Mouse (Mus musculus): ENCODE measurements around the gene Gm20422. TPM values are rescaled to one million over a fixed set of nuclear protein-coding genes. Genes with fewer than 3 reads are reported as not detected.

Gene Gm20422
- polyA plus RNA-seq, 1 experiment from 2014 or later, result 0.62 TPM

DNA sequence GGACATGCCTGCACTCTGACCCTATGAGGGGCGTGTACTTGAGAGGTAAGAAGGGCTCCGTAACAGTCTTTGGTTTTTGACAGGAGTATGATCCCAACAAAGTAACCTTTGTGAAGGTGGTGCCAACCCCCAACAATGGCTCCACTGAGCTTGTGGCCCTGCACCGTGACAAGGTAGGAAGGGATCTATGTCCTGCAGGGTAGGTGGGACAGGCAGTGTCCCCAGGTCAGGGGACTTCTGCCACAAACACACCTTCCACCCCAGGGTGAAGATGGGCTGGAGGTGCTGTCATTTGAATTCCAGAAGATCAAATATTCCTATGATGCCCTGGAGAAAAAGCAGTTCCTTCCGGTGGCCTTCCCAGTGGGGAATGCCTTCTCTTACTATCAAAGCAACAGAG is 19.0 kb upstream of the Gm20422 start:
- Histone ChIP-seq H3K9me3 (replicated peaks) (no peaks in the 10 kb centered on the region), H3K4me1 (replicated peaks) (peaks cover 41% of the 10 kb centered on the region), H3K36me3 (replicated peaks) (peaks cover 56% of the 10 kb centered on the region), H3K27ac (replicated peaks) (no peak overlapping the region), H3K27me3 (no peaks in the 10 kb centered on the region), H3K4me2 (no peak overlapping the region), H3K4me3 (replicated peaks) (no peak overlapping the region), H3K9ac (no peak overlapping the region)
- ATAC-seq (ENCODE audit: insufficient read depth), result no peak
- WGBS (ENCODE audit: insufficient replicate concordance), result 89% methylated on average over 4 of the region's 4 CpGs

DNA sequence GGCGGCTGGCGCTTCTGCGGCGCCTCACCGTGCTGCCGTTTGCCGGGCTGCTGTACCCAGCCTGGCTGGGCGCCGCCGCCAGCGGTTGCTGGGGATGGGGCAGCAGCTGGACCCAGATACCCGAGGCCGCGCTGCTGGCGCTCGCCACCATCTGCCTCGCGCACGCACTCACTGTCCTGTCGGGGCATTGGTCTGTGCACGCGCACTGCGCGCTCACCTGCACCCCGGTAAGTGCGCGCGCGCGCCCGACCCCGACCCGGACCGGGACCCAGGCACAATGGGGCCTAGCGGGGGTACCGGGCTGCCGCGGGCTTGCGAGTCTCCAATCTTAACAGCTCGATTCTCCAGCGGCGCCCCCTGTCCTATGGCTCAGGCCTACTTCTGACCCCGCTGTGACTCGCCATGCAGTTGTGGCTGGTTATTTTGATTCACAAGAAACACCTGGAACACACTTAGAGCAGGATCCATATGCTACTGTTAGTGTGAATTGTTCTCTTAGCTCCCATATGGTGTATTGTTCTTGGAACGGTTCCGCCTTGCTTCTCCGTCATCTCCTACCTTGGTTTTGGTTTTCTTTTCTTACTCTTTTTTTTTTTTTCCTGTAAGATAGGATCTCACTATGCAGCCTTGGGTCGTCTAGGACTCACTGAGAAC is 16.9 kb upstream of the Gm20422 start:
- peak overlapping the region; percentile 87 for H3K9ac ChIP-seq
- H3K27me3 ChIP-seq, result no peaks in the 10 kb centered on the region
- H3K4me1 ChIP-seq (replicated peaks), result peaks cover 41% of the 10 kb centered on the region
- H3K9me3 ChIP-seq (replicated peaks), result no peaks in the 10 kb centered on the region
- H3K36me3 ChIP-seq (replicated peaks), result peaks cover 35% of the 10 kb centered on the region
- WGBS (ENCODE audit: insufficient replicate concordance), result under 1% methylated on average over 48 of the region's 48 CpGs
- peak overlapping the region; percentile 85 for H3K4me2 ChIP-seq
- peak overlapping the region; percentile 99 for H3K27ac ChIP-seq (replicated peaks)
- peak overlapping the region; percentile 93 for H3K4me3 ChIP-seq (replicated peaks)
- ATAC-seq (ENCODE audit: insufficient read depth), result peak; percentile 65

DNA sequence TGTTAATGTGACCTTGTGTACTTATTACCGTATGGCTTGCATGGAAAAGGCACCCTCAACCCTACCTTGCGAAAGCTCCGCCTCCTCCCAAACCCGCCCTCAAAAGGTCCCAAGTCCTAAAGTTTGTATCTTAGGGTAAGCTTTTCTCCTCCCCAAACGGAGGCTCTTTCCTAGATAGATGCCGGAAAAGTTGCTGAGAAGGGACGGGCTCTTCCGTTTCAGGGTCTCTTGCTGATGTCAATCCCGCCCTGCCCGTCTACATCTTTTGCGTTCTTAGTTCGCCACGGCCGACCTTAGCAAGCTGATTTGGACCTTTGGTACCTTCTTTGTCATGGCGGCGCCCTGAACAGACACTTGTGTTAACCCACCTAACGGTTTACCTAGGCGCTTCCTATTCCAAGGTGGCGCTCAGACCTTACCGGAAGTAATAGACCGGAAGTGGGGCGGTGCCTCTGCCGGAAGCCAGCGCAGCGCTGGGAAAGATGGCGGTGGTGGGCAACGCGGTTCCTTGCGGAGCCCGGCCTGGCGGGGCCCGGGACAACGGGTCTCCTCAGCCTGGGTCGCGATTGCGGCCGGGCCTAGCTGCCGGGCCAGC is 16.2 kb upstream of the Gm20422 start, which contains the start of the genes Atp13a1 and Zfp866:
Gene Atp13a1 (plus strand): TSS at position 391 of the 595 bp plus-strand sequence.
Gene Zfp866 (minus strand): TSS at position 406 of the 595 bp plus-strand sequence.
- Histone ChIP-seq H3K4me3 (replicated peaks) (peak within 1 kb of the TSS; percentile 93), H3K27ac (replicated peaks) (peak within 1 kb of the TSS; percentile 99), H3K9ac (peak within 1 kb of the TSS; percentile 87), H3K4me2 (peak within 1 kb of the TSS; percentile 85), H3K9me3 (replicated peaks) (no peaks in the 10 kb centered on the region), H3K27me3 (no peaks in the 10 kb centered on the region), H3K4me1 (replicated peaks) (peaks cover 41% of the 10 kb centered on the region), H3K36me3 (replicated peaks) (peaks cover 28% of the 10 kb centered on the region)
- WGBS (ENCODE audit: insufficient replicate concordance), result under 1% methylated on average over 38 of the region's 38 CpGs
- peak; percentile 95 for ATAC-seq (ENCODE audit: insufficient read depth)

DNA sequence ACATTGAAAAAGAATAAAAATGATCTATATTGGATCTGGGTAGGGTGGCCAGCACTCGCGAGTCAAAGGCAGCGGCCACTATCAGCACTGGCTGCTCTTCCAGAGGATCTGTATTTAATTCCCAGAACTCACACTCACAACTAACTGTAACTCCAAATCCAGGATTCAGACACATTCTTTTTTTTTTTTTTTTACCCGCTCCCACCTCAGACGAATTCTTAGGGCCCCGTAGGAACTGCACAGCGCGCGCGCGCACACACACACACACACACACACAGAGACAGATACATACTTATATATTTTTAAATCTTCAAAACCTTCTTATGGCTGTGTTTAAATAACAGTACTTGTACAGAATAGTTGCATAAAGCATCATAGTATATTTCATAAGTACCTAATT is 15.7 kb upstream of the Gm20422 start:
- WGBS (ENCODE audit: insufficient replicate concordance), result 10% methylated on average over 11 of the region's 11 CpGs
- no peak for ATAC-seq (ENCODE audit: insufficient read depth)

DNA sequence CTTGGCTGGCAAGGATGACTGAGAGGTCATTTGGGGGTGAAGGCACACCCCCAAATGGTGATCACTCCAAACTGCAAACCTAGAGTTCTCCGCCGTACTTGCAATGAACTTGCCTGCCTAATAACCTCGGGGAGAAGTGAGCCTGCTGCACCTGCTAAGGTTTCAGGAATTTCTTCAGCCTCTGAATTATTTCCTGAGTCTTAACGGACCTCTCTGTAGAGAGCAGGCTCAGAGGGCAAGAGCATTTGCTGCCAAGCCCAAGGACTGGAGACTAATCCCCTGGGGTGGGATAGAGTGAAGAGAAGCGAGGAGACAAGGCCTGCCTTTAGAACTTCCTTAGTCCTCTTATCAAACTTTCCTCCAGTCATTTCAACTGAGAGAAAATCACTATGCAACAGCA is 15.0 kb upstream of the Gm20422 start:
- peaks cover 16% of the 10 kb centered on the region for H3K36me3 ChIP-seq (replicated peaks)
- H3K4me3 ChIP-seq (replicated peaks), result peak overlapping the region; percentile 93
- no peaks in the 10 kb centered on the region for H3K27me3 ChIP-seq
- WGBS (ENCODE audit: insufficient replicate concordance), result 39% methylated on average over 5 of the region's 5 CpGs
- H3K9ac ChIP-seq, result no peak overlapping the region
- peak overlapping the region; percentile 99; the same call in 1 of the 2 replicates for H3K27ac ChIP-seq (replicated peaks)
- H3K4me1 ChIP-seq (replicated peaks), result peaks cover 41% of the 10 kb centered on the region
- peak overlapping the region; percentile 85 for H3K4me2 ChIP-seq
- no peak for ATAC-seq (ENCODE audit: insufficient read depth)
- no peaks in the 10 kb centered on the region for H3K9me3 ChIP-seq (replicated peaks)

More for the DNA sequence above, 15.7 kb upstream of the Gm20422 start:
- Histone ChIP-seq H3K27me3 (no peaks in the 10 kb centered on the region), H3K4me2 (peak overlapping the region; percentile 85), H3K36me3 (replicated peaks) (peaks cover 23% of the 10 kb centered on the region), H3K4me3 (replicated peaks) (peak overlapping the region; percentile 93), H3K9me3 (replicated peaks) (no peaks in the 10 kb centered on the region), H3K9ac (peak overlapping the region; percentile 87), H3K4me1 (replicated peaks) (peaks cover 41% of the 10 kb centered on the region), H3K27ac (replicated peaks) (peak overlapping the region; percentile 99)

DNA sequence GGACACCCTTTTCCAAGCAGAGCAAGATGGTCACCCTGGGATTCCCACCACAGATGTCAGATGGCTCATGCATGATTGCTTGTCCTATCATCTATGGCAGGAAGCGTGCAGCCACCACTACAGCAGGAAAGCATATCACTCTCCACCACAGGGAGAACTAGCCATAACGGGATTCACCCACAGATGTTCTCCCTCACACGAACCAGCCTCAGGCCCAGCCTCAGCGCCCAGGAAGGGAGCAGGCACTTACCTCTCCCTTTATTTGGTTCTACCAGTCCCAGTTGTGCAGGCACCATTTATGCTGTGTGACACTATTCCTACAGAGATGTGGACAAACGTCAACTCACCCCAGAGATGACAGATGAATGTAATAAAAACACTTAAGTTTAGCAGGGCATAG is 14.4 kb upstream of the Gm20422 start:
- Histone ChIP-seq H3K27me3 (no peaks in the 10 kb centered on the region), H3K4me2 (no peak overlapping the region), H3K36me3 (replicated peaks) (peaks cover 10% of the 10 kb centered on the region), H3K4me1 (replicated peaks) (peaks cover 40% of the 10 kb centered on the region), H3K9me3 (replicated peaks) (no peaks in the 10 kb centered on the region), H3K27ac (replicated peaks) (no peak overlapping the region), H3K4me3 (replicated peaks) (no peak overlapping the region), H3K9ac (no peak overlapping the region)
- no peak for ATAC-seq (ENCODE audit: insufficient read depth)
- WGBS (ENCODE audit: insufficient replicate concordance), result 34% methylated on average over 5 of the region's 5 CpGs

DNA sequence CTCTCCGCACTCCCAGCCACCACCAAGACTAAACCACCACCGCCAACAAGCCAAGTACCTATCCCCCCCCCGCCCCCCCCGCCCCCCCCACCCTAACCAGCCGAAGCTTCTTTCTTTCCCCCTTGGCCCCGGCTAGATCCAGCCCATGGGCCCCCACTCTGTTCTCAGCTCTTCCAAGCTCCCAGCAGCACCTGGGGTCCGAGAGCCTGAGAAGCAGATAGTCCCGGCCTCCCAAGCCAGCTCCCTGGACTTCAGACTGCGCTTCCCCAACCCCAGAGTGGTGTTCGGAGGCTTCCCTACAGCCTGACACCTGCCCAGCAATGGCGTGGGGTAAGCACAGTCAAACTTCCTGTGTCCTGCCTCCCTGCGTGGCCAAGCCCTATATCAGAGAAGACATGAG is 2.4 kb upstream of the Gm20422 start:
- H3K4me3 ChIP-seq (replicated peaks), result no peak overlapping the region
- no peaks in the 10 kb centered on the region for H3K27me3 ChIP-seq
- H3K36me3 ChIP-seq (replicated peaks), result 0 out of 2 replicates have a peak, but pooled peaks cover 4% of the 10 kb centered on the region
- H3K4me2 ChIP-seq, result no peak overlapping the region
- no peak overlapping the region for H3K9ac ChIP-seq
- H3K4me1 ChIP-seq (replicated peaks), result peaks cover 25% of the 10 kb centered on the region
- no peak overlapping the region for H3K27ac ChIP-seq (replicated peaks)
- 65% methylated on average over 11 of the region's 12 CpGs for WGBS (ENCODE audit: insufficient replicate concordance)
- H3K9me3 ChIP-seq (replicated peaks), result no peaks in the 10 kb centered on the region
- no peak for ATAC-seq (ENCODE audit: insufficient read depth)

DNA sequence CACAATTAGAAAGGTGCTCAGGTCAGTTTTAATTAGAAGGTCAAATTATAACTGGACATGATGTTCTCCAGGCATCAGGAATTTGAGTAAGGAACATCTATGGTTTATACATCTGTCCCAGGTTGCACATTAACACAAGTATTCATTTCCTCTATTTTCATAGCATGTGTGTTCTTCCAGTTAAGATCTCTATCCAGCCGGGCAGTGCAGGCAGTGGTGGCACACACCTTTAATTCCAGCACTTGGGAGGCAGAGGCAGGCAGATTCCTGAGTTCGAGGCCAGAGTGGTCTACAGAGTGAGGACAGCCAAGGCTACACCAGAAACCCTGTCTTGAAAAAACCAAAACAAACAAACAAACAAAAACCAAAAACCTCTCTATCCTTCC is 456 bp upstream of the Gm20422 start:
- H3K4me2 ChIP-seq, result peak overlapping the region; percentile 68
- peak overlapping the region; percentile 78 for H3K4me3 ChIP-seq (replicated peaks)
- peak overlapping the region; percentile 99; the same call in 1 of the 2 replicates for H3K27ac ChIP-seq (replicated peaks)
- peaks cover 7% of the 10 kb centered on the region; the same call in 1 of the 2 replicates for H3K36me3 ChIP-seq (replicated peaks)
- H3K9ac ChIP-seq, result no peak overlapping the region
- no peaks in the 10 kb centered on the region for H3K9me3 ChIP-seq (replicated peaks)
- 39% methylated on average over 2 of the region's 2 CpGs for whole genome bisulfite sequencing (ENCODE audit: insufficient replicate concordance)
- no peak for ATAC-seq (ENCODE audit: insufficient read depth)
- H3K4me1 ChIP-seq (replicated peaks), result peaks cover 33% of the 10 kb centered on the region
- H3K27me3 ChIP-seq, result no peaks in the 10 kb centered on the region

DNA sequence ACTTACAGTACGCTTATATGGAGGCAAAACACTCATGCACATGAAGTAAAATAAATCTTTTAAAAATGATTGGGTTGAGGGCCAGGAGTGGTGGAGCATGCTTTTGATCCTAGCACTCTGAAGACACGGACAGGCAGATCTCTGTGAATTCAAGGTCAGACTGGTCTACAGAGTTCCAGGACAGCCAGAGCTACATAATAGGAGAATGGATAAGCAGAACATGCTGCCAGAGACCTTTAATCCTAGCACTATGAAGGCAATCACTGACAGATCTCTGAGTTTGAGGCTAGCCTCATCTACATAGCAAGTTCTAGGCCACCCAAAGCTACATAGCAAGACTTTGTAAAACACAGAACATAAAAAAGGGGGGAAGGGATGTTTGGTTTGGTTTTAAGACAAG is 2.6 kb downstream of the Gm20422 start:
- no peak for ATAC-seq (ENCODE audit: insufficient read depth)
- no peak overlapping the region for H3K4me2 ChIP-seq
- no peaks in the 10 kb centered on the region for H3K27me3 ChIP-seq
- peaks cover 37% of the 10 kb centered on the region for H3K36me3 ChIP-seq (replicated peaks)
- WGBS (ENCODE audit: insufficient replicate concordance), result 81% methylated on average over 2 of the region's 2 CpGs
- H3K4me3 ChIP-seq (replicated peaks), result no peak overlapping the region
- H3K4me1 ChIP-seq (replicated peaks), result peaks cover 38% of the 10 kb centered on the region
- H3K9ac ChIP-seq, result no peak overlapping the region
- H3K27ac ChIP-seq (replicated peaks), result no peak overlapping the region
- no peaks in the 10 kb centered on the region for H3K9me3 ChIP-seq (replicated peaks)

DNA sequence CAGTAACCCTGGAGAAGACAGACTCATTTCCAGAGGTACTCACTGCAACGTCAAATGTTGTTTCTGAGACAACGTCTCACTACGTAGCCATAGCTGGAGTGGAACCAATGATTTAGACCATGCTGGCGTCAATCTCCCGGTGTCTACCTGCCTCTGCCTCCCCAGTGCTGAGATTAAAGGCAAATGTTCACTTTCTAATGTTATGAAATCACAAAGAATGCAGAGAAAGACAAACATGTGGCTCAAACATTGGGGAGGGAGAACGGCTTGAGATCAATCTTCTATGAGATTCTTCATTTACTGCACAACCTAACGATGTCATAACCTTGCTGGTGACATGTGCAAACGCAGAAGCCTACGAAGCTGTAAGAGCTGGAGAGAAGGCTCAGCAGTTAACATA is 3.5 kb downstream of the Gm20422 start:
- Histone ChIP-seq H3K4me3 (replicated peaks) (no peak overlapping the region), H3K27ac (replicated peaks) (no peak overlapping the region), H3K4me2 (no peak overlapping the region), H3K36me3 (replicated peaks) (peaks cover 46% of the 10 kb centered on the region), H3K9me3 (replicated peaks) (no peaks in the 10 kb centered on the region), H3K4me1 (replicated peaks) (peaks cover 38% of the 10 kb centered on the region), H3K9ac (no peak overlapping the region), H3K27me3 (no peaks in the 10 kb centered on the region)
- no peak for ATAC-seq (ENCODE audit: insufficient read depth)
- 79% methylated on average over 9 of the region's 9 CpGs for WGBS (ENCODE audit: insufficient replicate concordance)

DNA sequence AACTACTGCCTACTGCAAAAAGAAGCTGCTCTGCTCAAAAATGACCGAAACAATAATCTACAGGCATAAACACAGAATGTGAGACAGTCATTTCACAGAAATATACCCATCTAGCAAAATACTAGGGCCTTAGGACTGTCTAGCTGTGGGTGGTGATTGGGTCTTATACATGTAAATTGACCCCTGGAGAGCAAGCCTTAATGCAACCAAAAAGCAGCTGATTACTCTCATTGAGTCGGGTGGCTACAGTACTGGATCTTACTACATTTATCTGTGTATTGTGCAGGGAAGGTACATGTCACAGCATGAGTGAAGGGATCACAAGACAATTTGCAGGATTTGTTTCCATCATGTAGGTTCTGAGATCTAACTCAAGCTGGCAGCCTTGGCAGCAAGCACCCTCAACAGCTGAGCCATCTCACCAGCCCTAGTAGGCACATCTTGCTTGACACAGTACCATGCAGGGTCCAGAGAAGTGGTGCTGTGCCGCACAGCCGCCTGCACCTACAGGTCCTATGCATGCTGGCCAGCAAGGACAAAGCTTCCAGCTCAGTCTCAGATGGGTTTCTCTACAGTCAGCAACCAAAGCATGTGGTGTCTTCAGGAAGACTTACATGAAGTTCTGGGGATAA is 12.8 kb downstream of the Gm20422 start:
- no peaks in the 10 kb centered on the region for H3K4me1 ChIP-seq (replicated peaks)
- H3K9ac ChIP-seq, result no peak overlapping the region
- ATAC-seq (ENCODE audit: insufficient read depth), result no peak
- H3K27ac ChIP-seq (replicated peaks), result no peak overlapping the region
- H3K27me3 ChIP-seq, result no peaks in the 10 kb centered on the region
- no peak overlapping the region for H3K4me3 ChIP-seq (replicated peaks)
- WGBS (ENCODE audit: insufficient replicate concordance), result 83% methylated on average over 4 of the region's 4 CpGs
- H3K4me2 ChIP-seq, result no peak overlapping the region
- no peaks in the 10 kb centered on the region for H3K9me3 ChIP-seq (replicated peaks)
- H3K36me3 ChIP-seq (replicated peaks), result peaks cover 80% of the 10 kb centered on the region
